Mouse (Mus musculus) intestine, embryonic 16.5 days (tissue): ENCODE data around the gene Fchsd2. TPM values are rescaled to one million over a fixed set of nuclear protein-coding genes. Genes with fewer than 3 reads are reported as not detected.

ENCODE experiments used
- ATAC-seq: fragments of 200-750 bp; cut with Nextera tagmentation; 2 replicates; pipeline ENCODE4 v1.8.0; 2017; ENCODE audit warnings: moderate TSS enrichment, moderate library complexity
- H3K27ac ChIP-seq: fragments of 300-500 bp; sonication (generic); 2 replicates; pipeline ENCODE4 v1.5.1; 2014; ENCODE audit warnings: mild to moderate bottlenecking, low read length
- H3K27me3 ChIP-seq: fragments of 300-500 bp; sonication (generic); replicated peaks from 2 replicates; pipeline ENCODE4 v1.6.1; 2014; ENCODE audit warnings: low read length, control low read depth, mixed read lengths; ENCODE audit not compliant: control insufficient read depth, insufficient read depth
- H3K36me3 ChIP-seq: fragments of 300-500 bp; sonication (generic); 2 replicates; pipeline ENCODE4 v1.6.1; 2014; ENCODE audit warnings: low read length, control low read depth; ENCODE audit not compliant: control insufficient read depth, insufficient read depth
- H3K4me1 ChIP-seq: fragments of 300-500 bp; sonication (generic); 2 replicates; pipeline ENCODE4 v1.6.1; 2014; ENCODE audit warnings: low read length, control low read depth, mixed read lengths; ENCODE audit not compliant: control insufficient read depth, insufficient read depth
- H3K4me2 ChIP-seq: fragments of 300-500 bp; sonication (generic); 2 replicates; pipeline ENCODE4 v1.6.1; 2014; ENCODE audit warnings: low read depth, low read length, control low read depth
- H3K4me3 ChIP-seq: fragments of 300-500 bp; sonication (generic); 2 replicates; pipeline ENCODE4 v1.5.1; 2014; ENCODE audit warnings: mild to moderate bottlenecking, low read length
- H3K9ac ChIP-seq: fragments of 300-500 bp; sonication (generic); 2 replicates; pipeline ENCODE4 v1.6.1; 2014; ENCODE audit warnings: low read depth, low read length
- H3K9me3 ChIP-seq: fragments of 300-500 bp; sonication (generic); 2 replicates; pipeline ENCODE4 v1.6.1; 2016; ENCODE audit warnings: low read length, control low read depth; ENCODE audit not compliant: control insufficient read depth
- WGBS: fragments of 180-500 bp; shearing (Covaris S2); extraction: QIAGEN DNeasy Blood & Tissue Kit; methylation state at CpG from one replicate; pipeline ENCODE4 v1.1.7; 2014; 5-methylcytosine and 5-hydroxymethylcytosine counted together
- polyA plus RNA-seq: library from polyadenylated mRNA; unstranded; fragments of >200 nt; fragmentation: Nextera tagmentation; extraction: Ambion mirVana; gene quantifications from 2 replicates; pipeline ENCODE4 v1.2.1, GENCODE M21; 2015

Gene Fchsd2
- polyA plus RNA-seq, 1 experiment from 2014 or later, result 19.7 TPM

DNA sequence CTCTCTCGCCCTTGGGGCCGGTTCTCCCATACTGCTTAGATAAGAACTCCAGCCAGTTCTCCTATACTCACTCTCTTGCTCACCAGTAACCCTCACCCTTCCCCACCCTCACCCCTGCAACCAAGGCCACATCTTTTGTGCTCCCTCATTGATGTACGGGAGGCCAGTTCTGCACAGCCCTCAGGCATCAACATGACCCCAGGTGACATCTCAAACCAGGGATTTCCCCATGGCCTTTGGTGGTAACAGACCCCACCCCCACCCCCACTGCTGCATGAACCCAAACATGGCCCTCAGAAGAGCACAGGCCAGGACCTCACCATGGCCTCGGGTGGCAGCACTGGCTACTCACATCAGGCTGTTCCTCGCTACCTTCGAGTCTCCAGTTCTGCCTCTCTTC, 23.4 kb upstream of the Fchsd2 start:
- Histone ChIP-seq H3K36me3 (no peaks in the 10 kb centered on the region), H3K9ac (no peak overlapping the region), H3K9me3 (no peaks in the 10 kb centered on the region), H3K27me3 (no peaks in the 10 kb centered on the region), H3K4me1 (peaks cover 39% of the 10 kb centered on the region), H3K4me3 (no peak overlapping the region), H3K4me2 (no peak overlapping the region), H3K27ac (no peak overlapping the region)
- WGBS, result 90% methylated on average over 6 of the region's 6 CpGs
- no peak for ATAC-seq

DNA sequence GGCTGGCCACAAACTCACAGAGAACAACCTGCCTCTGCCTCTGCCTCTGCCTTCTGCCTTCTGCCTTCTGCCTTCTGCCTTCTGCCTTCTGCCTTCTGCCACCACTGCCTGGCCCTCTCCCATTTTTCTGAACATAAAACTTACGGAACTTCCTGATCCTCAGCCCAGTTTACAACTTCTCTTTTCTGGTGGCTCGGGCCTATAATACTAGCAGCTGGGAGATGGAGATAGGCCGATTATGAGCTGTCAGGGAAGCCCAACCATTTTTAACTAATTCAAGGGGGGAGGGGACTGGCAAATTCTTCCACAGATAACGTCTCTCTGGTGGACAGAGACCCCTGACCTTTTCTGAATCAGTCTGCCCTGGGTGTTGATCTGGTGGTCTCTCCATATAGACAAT, 22.3 kb upstream of the Fchsd2 start:
- no peaks in the 10 kb centered on the region for H3K27me3 ChIP-seq
- H3K4me3 ChIP-seq, result no peak overlapping the region
- H3K4me1 ChIP-seq, result peaks cover 35% of the 10 kb centered on the region
- ATAC-seq, result no peak
- H3K4me2 ChIP-seq, result no peak overlapping the region
- H3K36me3 ChIP-seq, result no peaks in the 10 kb centered on the region
- H3K9me3 ChIP-seq, result no peaks in the 10 kb centered on the region
- H3K27ac ChIP-seq, result 0 out of 2 replicates have a peak overlapping the region, but pooled peaks have one; percentile 31
- no peak overlapping the region for H3K9ac ChIP-seq
- WGBS, result 17% methylated on average over 4 of the region's 4 CpGs

DNA sequence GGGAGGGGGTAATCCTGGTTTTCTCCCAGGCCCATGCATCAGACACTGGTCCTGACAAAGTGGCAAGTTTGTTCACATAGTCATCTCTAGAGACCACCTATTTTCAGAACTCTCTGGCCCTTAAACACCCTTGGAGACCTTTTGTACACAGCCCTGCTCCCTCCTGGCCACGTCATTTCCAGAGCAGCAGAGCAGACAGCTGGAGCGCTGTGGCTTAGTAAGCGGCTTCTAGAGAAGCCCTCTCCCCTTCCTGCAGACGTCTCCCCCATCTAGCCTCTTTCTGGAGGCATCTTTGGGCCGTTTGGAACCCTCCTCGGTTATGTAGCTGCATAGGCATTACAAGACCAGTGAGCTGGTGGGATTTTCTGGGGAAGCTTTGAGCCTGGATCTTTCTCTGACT, 21.6 kb upstream of the Fchsd2 start:
- Histone ChIP-seq H3K9ac (0 out of 2 replicates have a peak overlapping the region, but pooled peaks have one; percentile 27), H3K4me1 (peaks cover 30% of the 10 kb centered on the region), H3K4me2 (no peak overlapping the region), H3K27me3 (no peaks in the 10 kb centered on the region), H3K36me3 (no peaks in the 10 kb centered on the region), H3K4me3 (no peak overlapping the region), H3K9me3 (no peaks in the 10 kb centered on the region), H3K27ac (peak overlapping the region; percentile 39)
- ATAC-seq, result no peak
- 45% methylated on average over 6 of the region's 6 CpGs for WGBS

DNA sequence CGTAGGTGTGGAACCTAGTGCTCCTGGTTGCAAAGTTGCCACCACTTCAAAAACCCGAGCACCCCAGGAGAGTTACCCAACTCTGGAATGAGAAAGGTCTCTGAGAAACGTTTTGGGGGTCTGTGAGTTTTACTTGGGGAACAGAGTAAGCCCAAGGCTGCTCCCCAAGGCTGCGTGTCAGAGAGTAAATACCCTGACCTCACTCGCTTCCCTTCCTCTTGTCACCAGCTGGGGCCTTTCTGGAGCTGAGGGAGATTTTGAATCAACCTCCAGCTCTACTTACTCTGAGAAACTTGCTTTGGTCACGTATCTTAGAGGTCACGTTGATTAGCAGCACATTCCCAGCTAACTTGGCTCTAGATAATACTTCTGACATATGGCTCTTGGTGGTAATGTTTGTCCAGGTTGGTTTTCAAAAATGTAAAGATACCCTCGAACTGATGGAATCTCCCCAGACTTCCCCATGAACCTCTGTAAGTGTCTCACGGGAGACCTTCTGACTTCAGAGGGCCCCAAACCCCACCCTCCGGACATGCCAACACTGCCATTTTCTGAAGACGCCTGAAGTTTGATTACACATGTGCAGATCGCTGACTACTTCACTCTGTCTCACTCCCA, 20.4 kb upstream of the Fchsd2 start:
- 73% methylated on average over 12 of the region's 12 CpGs for WGBS
- Histone ChIP-seq H3K9ac (no peak overlapping the region; the same call in 1 of the 2 replicates), H3K9me3 (no peaks in the 10 kb centered on the region), H3K4me2 (no peak overlapping the region), H3K27ac (no peak overlapping the region; the same call in 1 of the 2 replicates), H3K27me3 (no peaks in the 10 kb centered on the region), H3K4me1 (peaks cover 23% of the 10 kb centered on the region; the same call in 1 of the 2 replicates), H3K36me3 (no peaks in the 10 kb centered on the region), H3K4me3 (no peak overlapping the region)
- ATAC-seq, result no peak

DNA sequence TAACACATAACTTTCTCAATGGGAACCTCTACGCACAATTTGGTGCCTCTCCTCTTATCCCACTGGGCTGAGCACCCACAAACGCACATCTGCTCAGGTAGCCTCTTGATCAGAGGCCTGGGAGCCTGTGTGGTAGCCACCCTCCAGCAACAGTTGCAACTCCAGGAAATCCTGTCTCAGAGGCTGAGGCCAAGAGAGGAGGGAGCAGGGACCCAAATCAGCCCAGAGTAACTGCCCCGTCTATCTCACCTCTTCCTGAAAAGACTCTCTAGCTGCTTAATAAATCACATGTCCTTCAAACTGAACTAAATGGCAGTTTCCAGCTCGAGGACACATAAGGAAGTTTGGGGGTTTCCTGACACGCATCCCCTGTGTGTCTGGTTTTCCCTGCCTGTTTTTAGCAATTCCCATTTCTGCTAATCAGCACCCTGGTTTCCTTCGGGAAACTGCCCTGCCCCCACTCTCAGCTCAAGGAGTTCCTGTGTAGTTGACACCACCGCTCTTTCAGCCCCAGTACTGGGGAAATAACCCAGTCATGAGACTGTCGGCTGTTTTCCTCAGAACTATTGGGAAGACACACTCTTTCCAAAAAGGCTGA, 18.4 kb upstream of the Fchsd2 start:
- no peak overlapping the region for H3K9ac ChIP-seq
- ATAC-seq, result no peak
- H3K4me3 ChIP-seq, result no peak overlapping the region
- H3K36me3 ChIP-seq, result no peaks in the 10 kb centered on the region
- H3K9me3 ChIP-seq, result no peaks in the 10 kb centered on the region
- H3K27me3 ChIP-seq, result no peaks in the 10 kb centered on the region
- WGBS, result 61% methylated on average over 8 of the region's 8 CpGs
- H3K27ac ChIP-seq, result no peak overlapping the region
- peaks cover 19% of the 10 kb centered on the region; the same call in 1 of the 2 replicates for H3K4me1 ChIP-seq
- H3K4me2 ChIP-seq, result no peak overlapping the region

DNA sequence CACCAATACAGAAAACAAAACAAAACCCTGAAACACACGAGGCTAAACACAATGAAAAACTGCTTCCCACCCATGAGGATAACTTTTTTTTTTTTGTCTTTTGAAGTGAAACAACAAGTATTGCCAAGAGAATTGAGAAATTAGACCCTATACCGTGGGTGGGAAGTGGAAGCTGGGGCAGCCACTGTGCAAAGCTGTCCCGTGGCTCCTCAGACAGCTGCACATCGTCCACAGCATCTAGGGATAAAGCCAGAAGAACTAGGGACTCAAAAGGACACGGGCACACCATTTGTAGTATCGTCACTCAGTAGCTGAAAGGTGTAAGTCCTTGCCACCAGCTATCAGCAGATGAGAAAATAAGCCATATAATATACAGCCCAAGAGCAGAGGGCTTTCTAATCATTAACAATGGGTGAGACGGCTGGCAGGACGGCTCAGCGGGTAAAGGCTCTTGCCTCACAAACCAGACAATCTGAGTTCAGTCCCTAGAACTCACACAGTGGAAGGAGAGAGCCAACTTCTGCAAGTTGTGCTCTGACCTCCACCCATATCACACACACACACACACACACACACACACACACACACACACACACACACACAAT, 9.0 kb upstream of the Fchsd2 start:
- Histone ChIP-seq H3K4me3 (no peak overlapping the region), H3K27me3 (no peaks in the 10 kb centered on the region), H3K4me2 (0 out of 2 replicates have a peak overlapping the region, but pooled peaks have one; percentile 32), H3K27ac (peak overlapping the region; percentile 84), H3K9me3 (no peaks in the 10 kb centered on the region), H3K36me3 (no peaks in the 10 kb centered on the region), H3K4me1 (peaks cover 25% of the 10 kb centered on the region), H3K9ac (0 out of 2 replicates have a peak overlapping the region, but pooled peaks have one; percentile 1)
- peak; percentile 87 for ATAC-seq
- WGBS, result 41% methylated on average over 9 of the region's 9 CpGs

DNA sequence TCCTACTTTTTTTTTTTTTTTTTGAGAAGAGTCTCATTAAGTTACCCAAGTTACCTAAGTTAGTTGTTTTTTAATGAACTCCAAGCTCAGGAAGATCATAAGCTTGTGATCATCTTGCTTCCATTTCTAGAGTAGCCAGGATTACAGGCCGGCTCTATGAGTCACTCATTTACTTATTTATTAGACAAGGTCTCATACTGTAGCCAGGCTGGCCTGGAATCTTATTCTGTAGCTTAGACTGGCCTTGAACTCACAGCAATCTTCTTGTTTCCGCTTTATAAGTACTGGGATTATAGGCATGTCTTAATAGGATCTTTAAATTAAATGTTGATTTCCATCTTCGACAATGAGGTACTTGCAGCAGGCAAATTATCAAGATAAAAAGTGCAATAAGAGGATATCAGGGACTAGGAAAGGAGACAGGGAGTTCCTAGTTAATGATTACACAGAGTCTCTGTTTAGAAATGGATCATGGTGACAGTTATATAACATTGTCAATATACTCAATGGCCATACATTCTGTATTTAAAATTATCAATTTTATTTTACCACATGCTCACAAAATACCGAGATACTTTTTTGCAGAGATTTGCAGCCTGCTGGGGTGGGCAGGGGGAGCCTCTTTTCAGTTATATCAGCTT, 7.7 kb upstream of the Fchsd2 start:
- Histone ChIP-seq H3K27ac (peak overlapping the region; percentile 76), H3K4me3 (no peak overlapping the region), H3K27me3 (no peaks in the 10 kb centered on the region), H3K9ac (no peak overlapping the region), H3K4me2 (no peak overlapping the region), H3K36me3 (no peaks in the 10 kb centered on the region), H3K4me1 (peaks cover 30% of the 10 kb centered on the region), H3K9me3 (no peaks in the 10 kb centered on the region)
- WGBS, result 58% methylated on average over 4 of the region's 4 CpGs
- ATAC-seq, result peak; percentile 70

DNA sequence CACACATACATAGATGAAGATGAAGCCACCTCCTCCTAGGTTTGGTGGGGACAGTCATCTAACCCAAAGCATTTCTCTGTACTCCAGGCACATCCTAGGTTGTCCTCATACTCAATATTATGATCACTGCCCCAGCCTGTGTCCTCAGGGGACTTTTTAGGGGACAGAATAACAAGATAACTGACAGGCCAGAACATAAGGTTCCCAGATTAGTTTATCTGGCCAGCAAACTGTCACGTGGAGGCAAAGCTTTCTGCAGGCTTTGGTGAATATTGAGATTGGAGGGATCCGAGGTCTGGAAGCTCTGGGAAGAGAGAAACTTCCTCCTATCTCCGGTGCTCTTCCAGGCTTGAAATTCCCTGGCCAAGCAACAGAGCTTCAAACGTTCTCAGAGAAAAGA, 6.9 kb upstream of the Fchsd2 start:
- no peak; the same call in 1 of the 2 replicates for ATAC-seq
- WGBS, result 48% methylated on average over 4 of the region's 4 CpGs
- peak overlapping the region; percentile 10 for H3K27ac ChIP-seq

DNA sequence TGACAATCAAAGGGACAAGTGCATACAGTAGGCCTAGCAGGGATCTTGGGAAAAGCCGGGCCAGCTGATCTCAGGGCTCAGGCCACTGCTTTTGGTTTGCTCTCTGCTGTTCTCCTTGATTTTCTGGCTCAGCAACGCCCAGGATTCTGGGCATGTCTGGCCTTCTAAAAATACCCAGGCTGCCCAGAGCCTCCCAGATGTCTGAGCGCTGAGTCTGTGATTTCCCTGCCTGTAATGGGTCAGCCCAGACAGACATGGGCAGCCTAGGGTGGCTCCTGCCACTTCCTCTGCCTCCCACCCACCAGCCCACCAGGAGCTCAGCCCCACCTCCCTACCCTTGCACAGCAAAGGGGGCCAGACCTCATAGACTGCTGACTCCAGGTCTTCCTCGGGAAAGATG, 4.0 kb upstream of the Fchsd2 start:
- ATAC-seq, result no peak
- H3K27ac ChIP-seq, result no peak overlapping the region
- 60% methylated on average over 4 of the region's 4 CpGs for WGBS
- H3K27me3 ChIP-seq, result no peaks in the 10 kb centered on the region
- H3K4me3 ChIP-seq, result no peak overlapping the region
- H3K4me2 ChIP-seq, result no peak overlapping the region
- H3K36me3 ChIP-seq, result no peaks in the 10 kb centered on the region
- peaks cover 23% of the 10 kb centered on the region for H3K4me1 ChIP-seq
- no peaks in the 10 kb centered on the region for H3K9me3 ChIP-seq
- H3K9ac ChIP-seq, result no peak overlapping the region

More for the DNA sequence above, 6.9 kb upstream of the Fchsd2 start:
- H3K36me3 ChIP-seq, result no peaks in the 10 kb centered on the region
- peaks cover 30% of the 10 kb centered on the region for H3K4me1 ChIP-seq
- no peak overlapping the region for H3K9ac ChIP-seq
- no peaks in the 10 kb centered on the region for H3K9me3 ChIP-seq
- H3K4me2 ChIP-seq, result no peak overlapping the region
- H3K27me3 ChIP-seq, result no peaks in the 10 kb centered on the region
- no peak overlapping the region for H3K4me3 ChIP-seq
